Mouse (Mus musculus): ENCODE results near the gene Elovl6. TPM values are rescaled to one million over a fixed set of nuclear protein-coding genes. Genes with fewer than 3 reads are reported as not detected.

Elovl6 gene
- total RNA-seq, 2 experiments from 2014 or later: 13.2 to 24.6 TPM

GRCm38 (mm10) chr3:129593001-129593400 is 60.8 kb downstream of the Elovl6 start:
- no peak for ATAC-seq (replicated peaks; ENCODE audit: poor library complexity, severe bottlenecking)

- ATAC-seq (replicated peaks; ENCODE audit: poor library complexity, severe bottlenecking): no peak
Observed at GRCm38 (mm10) chr3:129593735-129594134, 61.6 kb downstream of the Elovl6 start.

- ATAC-seq (replicated peaks; ENCODE audit: poor library complexity, severe bottlenecking): no peak
Observed at GRCm38 (mm10) chr3:129596098-129596497, 63.9 kb downstream of the Elovl6 start.

GRCm38 (mm10) chr3:129602289-129602688 is 70.1 kb downstream of the Elovl6 start:
- peak; percentile 46 for ATAC-seq (replicated peaks; ENCODE audit: poor library complexity, severe bottlenecking)

- ATAC-seq (replicated peaks; ENCODE audit: poor library complexity, severe bottlenecking): no peak
Observed at GRCm38 (mm10) chr3:129605487-129605886, 73.3 kb downstream of the Elovl6 start.

- ATAC-seq (replicated peaks; ENCODE audit: poor library complexity, severe bottlenecking): no peak
Observed at GRCm38 (mm10) chr3:129605934-129606333, 73.8 kb downstream of the Elovl6 start.

GRCm38 (mm10) chr3:129611626-129612025 is 79.5 kb downstream of the Elovl6 start:
- ATAC-seq (replicated peaks; ENCODE audit: poor library complexity, severe bottlenecking): peak; percentile 63

GRCm38 (mm10) chr3:129612311-129613097 is 80.3 kb downstream of the Elovl6 start:
- peak; percentile 69 for ATAC-seq (replicated peaks; ENCODE audit: poor library complexity, severe bottlenecking)

- ATAC-seq (replicated peaks; ENCODE audit: poor library complexity, severe bottlenecking): peak; percentile 54
Observed at GRCm38 (mm10) chr3:129613756-129614155, 81.6 kb downstream of the Elovl6 start.

- no peak for ATAC-seq (replicated peaks; ENCODE audit: poor library complexity, severe bottlenecking)
Observed at GRCm38 (mm10) chr3:129614216-129614615, 82.1 kb downstream of the Elovl6 start.

GRCm38 (mm10) chr3:129617450-129617849 is 85.3 kb downstream of the Elovl6 start:
- no peak for ATAC-seq (replicated peaks; ENCODE audit: poor library complexity, severe bottlenecking)

GRCm38 (mm10) chr3:129619194-129619775 is 87.1 kb downstream of the Elovl6 start:
- ATAC-seq (replicated peaks; ENCODE audit: poor library complexity, severe bottlenecking): 0 out of 2 replicates have a peak, but pooled peaks have one; percentile 12

GRCm38 (mm10) chr3:129620802-129621201 is 88.6 kb downstream of the Elovl6 start:
- ATAC-seq (replicated peaks; ENCODE audit: poor library complexity, severe bottlenecking): no peak

GRCm38 (mm10) chr3:129621255-129621654 is 89.1 kb downstream of the Elovl6 start:
- 0 out of 2 replicates have a peak, but pooled peaks have one; percentile 7 for ATAC-seq (replicated peaks; ENCODE audit: poor library complexity, severe bottlenecking)

GRCm38 (mm10) chr3:129622120-129622519 is 90.0 kb downstream of the Elovl6 start:
- ATAC-seq (replicated peaks; ENCODE audit: poor library complexity, severe bottlenecking): peak; percentile 49

GRCm38 (mm10) chr3:129622705-129623104 is 90.5 kb downstream of the Elovl6 start:
- ATAC-seq (replicated peaks; ENCODE audit: poor library complexity, severe bottlenecking): peak; percentile 69

GRCm38 (mm10) chr3:129624193-129624805 is 92.1 kb downstream of the Elovl6 start:
- no peak for ATAC-seq (replicated peaks; ENCODE audit: poor library complexity, severe bottlenecking)

GRCm38 (mm10) chr3:129627281-129627680 is 95.1 kb downstream of the Elovl6 start:
- no peak for ATAC-seq (replicated peaks; ENCODE audit: poor library complexity, severe bottlenecking)

GRCm38 (mm10) chr3:129631018-129631417 is 98.9 kb downstream of the Elovl6 start:
- no peak for ATAC-seq (replicated peaks; ENCODE audit: poor library complexity, severe bottlenecking)

GRCm38 (mm10) chr3:129631857-129632256 is 99.7 kb downstream of the Elovl6 start:
- no peak for ATAC-seq (replicated peaks; ENCODE audit: poor library complexity, severe bottlenecking)

- ATAC-seq (replicated peaks; ENCODE audit: poor library complexity, severe bottlenecking): no peak
Observed at GRCm38 (mm10) chr3:129633518-129633917, 101.4 kb downstream of the Elovl6 start.
